Mouse (Mus musculus): ENCODE data around the gene Il21r. TPM values are rescaled to one million over a fixed set of nuclear protein-coding genes. Genes with fewer than 3 reads are reported as not detected.

The Il21r gene
- polyA plus RNA-seq, 2 experiments = 0.48 to 1.2 TPM

DNA sequence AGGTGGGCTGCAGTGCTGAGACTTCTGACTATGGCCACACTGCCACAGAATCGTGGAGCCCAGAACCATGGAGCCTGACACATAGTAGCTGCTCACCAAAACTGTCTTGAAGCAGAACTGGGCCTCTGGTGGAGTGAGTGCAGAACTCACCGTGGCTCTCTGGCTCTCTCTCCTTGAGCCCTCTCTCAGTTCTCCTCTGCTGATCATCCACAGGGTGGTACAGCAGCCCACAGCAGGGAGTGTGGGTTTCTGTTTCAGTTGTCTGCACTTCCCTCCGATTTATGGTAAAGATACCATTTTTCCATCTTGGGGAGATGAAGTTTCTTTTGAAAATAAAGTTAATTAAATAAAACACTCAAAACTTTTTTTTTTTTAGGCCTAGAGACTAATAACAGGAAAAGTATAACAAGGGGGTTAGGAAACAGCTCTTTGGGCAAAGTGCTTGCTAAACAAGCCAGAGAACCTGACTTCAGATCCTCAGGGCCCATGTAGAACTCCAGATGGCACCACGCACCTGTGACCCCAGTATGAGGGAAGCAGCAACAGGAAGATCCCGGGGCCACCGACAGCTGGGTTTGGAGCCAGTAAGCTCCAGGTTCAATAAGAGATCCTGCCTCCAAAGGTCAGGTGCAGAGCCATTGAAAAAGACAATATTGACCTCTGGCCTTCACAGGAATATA lies 19.8 kb upstream of the Il21r start:
- WGBS (ENCODE audit: insufficient replicate concordance) = 45% methylated on average over 6 of the region's 6 CpGs
- Histone ChIP-seq H3K27me3 (ENCODE audit: control insufficient read depth, insufficient read depth, low read length) (peaks cover 3% of the 10 kb centered on the region), H3K36me3 (replicated peaks; ENCODE audit: control insufficient read depth, insufficient read depth, low read depth) (no peaks in the 10 kb centered on the region), H3K4me1 (replicated peaks; ENCODE audit: control insufficient read depth in 2 of 2, insufficient read depth in 2 of 2, low read length in 1 of 2) (peaks cover 2% of the 10 kb centered on the region in 2 experiments; a peak in 1 of 4 replicates), H3K9me3 (ENCODE audit: control insufficient read depth, low read length) (no peaks in the 10 kb centered on the region), H3K4me2 (ENCODE audit: low read depth) (no peak overlapping the region), H3K4me3 (ENCODE audit: insufficient read depth in 1 of 2, low read depth in 2 of 2, low read length in 2 of 2) (no peak overlapping the region), H3K27ac (no peak overlapping the region), H3K9ac (replicated peaks) (no peak overlapping the region)
- ATAC-seq (ENCODE audit: insufficient read depth) = no peak
- TF ChIP-seq EP300 (IDR thresholded peaks at IDR 0.05; ENCODE audit: low read depth) = no peak
- no peak for TF ChIP-seq CTCF (IDR thresholded peaks at IDR 0.05; ENCODE audit: low read depth)
- DNase-seq (ENCODE audit: low read depth in 3 of 3, low spot score in 3 of 3) = no peak

DNA sequence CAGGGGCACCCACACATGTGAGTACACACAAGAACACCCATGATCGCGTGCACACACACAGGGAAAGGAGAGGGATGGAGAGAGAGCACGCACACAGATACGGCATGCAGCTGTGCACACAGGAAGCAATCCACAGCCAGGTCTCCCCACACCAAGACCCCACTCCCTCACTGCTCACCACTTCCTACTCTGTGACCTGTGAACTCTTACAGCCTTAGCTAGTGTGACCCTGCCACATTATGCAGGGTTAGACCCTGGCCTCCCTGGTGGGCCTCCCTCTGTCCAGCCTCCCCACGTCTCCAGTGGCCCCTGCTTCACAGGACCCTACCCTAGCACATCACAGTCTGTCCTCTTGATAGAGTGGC lies 19.2 kb upstream of the Il21r start:
- Histone ChIP-seq H3K4me3 (ENCODE audit: insufficient read depth in 1 of 2, low read depth in 2 of 2, low read length in 2 of 2) (no peak overlapping the region), H3K27ac (no peak overlapping the region), H3K9me3 (ENCODE audit: control insufficient read depth, low read length) (no peaks in the 10 kb centered on the region), H3K9ac (replicated peaks) (no peak overlapping the region), H3K36me3 (replicated peaks; ENCODE audit: control insufficient read depth, insufficient read depth, low read depth) (no peaks in the 10 kb centered on the region), H3K27me3 (ENCODE audit: control insufficient read depth, insufficient read depth, low read length) (peaks cover 3% of the 10 kb centered on the region), H3K4me1 (replicated peaks; ENCODE audit: control insufficient read depth in 2 of 2, insufficient read depth in 2 of 2, low read length in 1 of 2) (peaks cover 2% of the 10 kb centered on the region in 2 experiments; a peak in 1 of 4 replicates), H3K4me2 (ENCODE audit: low read depth) (no peak overlapping the region)
- DNase-seq (ENCODE audit: low read depth in 3 of 3, low spot score in 3 of 3) (no peak), ATAC-seq (ENCODE audit: insufficient read depth) (no peak)
- 62% methylated on average over 4 of the region's 5 CpGs for WGBS (ENCODE audit: insufficient replicate concordance)
- TF ChIP-seq CTCF (IDR thresholded peaks at IDR 0.05; ENCODE audit: low read depth) = no peak
- no peak for TF ChIP-seq EP300 (IDR thresholded peaks at IDR 0.05; ENCODE audit: low read depth)

DNA sequence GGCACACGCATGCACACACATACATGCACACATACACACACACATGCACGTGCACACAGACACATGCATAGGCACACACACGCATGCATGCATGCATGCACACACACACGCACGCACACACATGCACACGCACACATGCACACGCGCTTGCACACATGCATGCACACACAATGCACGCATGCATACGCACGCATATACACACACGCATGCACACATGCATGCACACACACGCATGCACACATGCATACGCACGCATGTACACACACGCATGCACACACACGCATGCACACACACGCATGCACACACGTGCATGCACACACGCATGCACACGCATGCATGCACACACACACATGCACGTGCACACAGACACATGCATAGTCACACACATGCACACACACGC lies 16.9 kb upstream of the Il21r start:
- no peaks in the 10 kb centered on the region; the same call in 1 of the 2 replicates for H3K27me3 ChIP-seq (ENCODE audit: control insufficient read depth, insufficient read depth, low read length)
- no peak overlapping the region for H3K4me3 ChIP-seq (ENCODE audit: insufficient read depth in 1 of 2, low read depth in 2 of 2, low read length in 2 of 2)
- ATAC-seq (ENCODE audit: insufficient read depth) (no peak), DNase-seq (ENCODE audit: low read depth in 3 of 3, low spot score in 3 of 3) (no peak)
- H3K9me3 ChIP-seq (ENCODE audit: control insufficient read depth, low read length) = no peaks in the 10 kb centered on the region
- no peaks in the 10 kb centered on the region for H3K4me1 ChIP-seq (replicated peaks; ENCODE audit: control insufficient read depth in 2 of 2, insufficient read depth in 2 of 2, low read length in 1 of 2)
- H3K36me3 ChIP-seq (replicated peaks; ENCODE audit: control insufficient read depth, insufficient read depth, low read depth) = no peaks in the 10 kb centered on the region
- H3K27ac ChIP-seq = no peak overlapping the region
- H3K4me2 ChIP-seq (ENCODE audit: low read depth) = no peak overlapping the region
- no peak overlapping the region for H3K9ac ChIP-seq (replicated peaks)
- WGBS (ENCODE audit: insufficient replicate concordance) = 86% methylated on average over 23 of the region's 23 CpGs
- no peak for TF ChIP-seq EP300 (IDR thresholded peaks at IDR 0.05; ENCODE audit: low read depth)
- no peak for TF ChIP-seq CTCF (IDR thresholded peaks at IDR 0.05; ENCODE audit: low read depth)

DNA sequence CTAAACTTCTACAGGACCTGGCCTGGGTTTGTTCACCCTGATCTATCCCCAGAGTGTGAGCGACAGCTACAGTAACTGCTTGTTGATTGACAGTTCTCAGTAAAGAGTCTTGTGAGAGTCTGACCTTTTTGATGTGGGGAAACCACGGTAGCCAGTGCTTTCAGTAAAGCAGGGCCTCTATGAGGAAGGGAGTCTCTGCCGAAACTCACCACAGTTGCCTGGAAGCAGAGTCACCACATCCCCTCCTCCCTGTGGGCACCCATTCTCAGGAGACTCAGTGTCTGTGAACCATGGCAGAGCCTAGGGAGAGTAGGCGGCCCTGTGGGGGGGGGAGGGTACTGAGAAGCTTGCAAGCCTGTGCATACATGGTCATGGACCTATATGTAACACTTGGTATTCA lies 14.5 kb upstream of the Il21r start:
- H3K4me1 ChIP-seq (replicated peaks; ENCODE audit: control insufficient read depth in 2 of 2, insufficient read depth in 2 of 2, low read length in 1 of 2) = 0 out of 4 replicates have a peak, but pooled peaks cover 0 to 3% of the 10 kb centered on the region in 2 experiments
- H3K4me2 ChIP-seq (ENCODE audit: low read depth) = no peak overlapping the region
- H3K36me3 ChIP-seq (replicated peaks; ENCODE audit: control insufficient read depth, insufficient read depth, low read depth) = no peaks in the 10 kb centered on the region
- no peak for ATAC-seq (ENCODE audit: insufficient read depth)
- no peak for DNase-seq (ENCODE audit: low read depth in 3 of 3, low spot score in 3 of 3)
- H3K27ac ChIP-seq = no peak overlapping the region
- H3K9me3 ChIP-seq (ENCODE audit: control insufficient read depth, low read length) = no peaks in the 10 kb centered on the region
- WGBS (ENCODE audit: insufficient replicate concordance) = 51% methylated on average over 4 of the region's 4 CpGs
- no peak overlapping the region for H3K9ac ChIP-seq (replicated peaks)
- H3K27me3 ChIP-seq (ENCODE audit: control insufficient read depth, insufficient read depth, low read length) = no peaks in the 10 kb centered on the region
- no peak overlapping the region for H3K4me3 ChIP-seq (ENCODE audit: insufficient read depth in 1 of 2, low read depth in 2 of 2, low read length in 2 of 2)
- TF ChIP-seq CTCF (IDR thresholded peaks at IDR 0.05; ENCODE audit: low read depth) (no peak), EP300 (IDR thresholded peaks at IDR 0.05; ENCODE audit: low read depth) (no peak)

DNA sequence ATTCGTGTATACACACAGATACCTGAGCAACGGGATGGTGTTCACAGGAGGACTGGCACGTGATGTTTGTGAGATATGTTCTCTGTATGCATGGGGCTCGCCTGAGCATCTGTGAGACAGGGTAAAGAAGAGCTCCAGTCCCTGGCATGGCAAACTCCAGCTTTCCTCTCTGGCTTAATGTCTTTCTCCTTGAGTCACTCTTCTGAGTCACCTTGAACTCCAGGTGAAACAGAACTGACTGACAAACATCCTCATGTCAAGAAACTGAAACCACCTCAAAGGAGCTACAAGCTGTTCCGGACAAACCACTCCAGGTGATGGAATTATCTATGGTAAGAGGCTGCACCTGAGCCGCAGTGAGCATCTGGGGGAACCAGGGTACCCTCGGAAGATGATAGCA lies 13.3 kb upstream of the Il21r start:
- Histone ChIP-seq H3K4me2 (ENCODE audit: low read depth) (no peak overlapping the region), H3K27me3 (ENCODE audit: control insufficient read depth, insufficient read depth, low read length) (no peaks in the 10 kb centered on the region), H3K4me1 (replicated peaks; ENCODE audit: control insufficient read depth in 2 of 2, insufficient read depth in 2 of 2, low read length in 1 of 2) (0 out of 4 replicates have a peak, but pooled peaks cover 0 to 3% of the 10 kb centered on the region in 2 experiments), H3K36me3 (replicated peaks; ENCODE audit: control insufficient read depth, insufficient read depth, low read depth) (no peaks in the 10 kb centered on the region), H3K27ac (no peak overlapping the region), H3K9ac (replicated peaks) (no peak overlapping the region), H3K9me3 (ENCODE audit: control insufficient read depth, low read length) (no peaks in the 10 kb centered on the region), H3K4me3 (ENCODE audit: insufficient read depth in 1 of 2, low read depth in 2 of 2, low read length in 2 of 2) (no peak overlapping the region)
- ATAC-seq (ENCODE audit: insufficient read depth) (no peak), DNase-seq (ENCODE audit: low read depth in 3 of 3, low spot score in 3 of 3) (no peak)
- 69% methylated on average over 7 of the region's 7 CpGs for WGBS (ENCODE audit: insufficient replicate concordance)
- no peak for TF ChIP-seq EP300 (IDR thresholded peaks at IDR 0.05; ENCODE audit: low read depth)
- no peak for TF ChIP-seq CTCF (IDR thresholded peaks at IDR 0.05; ENCODE audit: low read depth)
